In the genomic region with DNA sequence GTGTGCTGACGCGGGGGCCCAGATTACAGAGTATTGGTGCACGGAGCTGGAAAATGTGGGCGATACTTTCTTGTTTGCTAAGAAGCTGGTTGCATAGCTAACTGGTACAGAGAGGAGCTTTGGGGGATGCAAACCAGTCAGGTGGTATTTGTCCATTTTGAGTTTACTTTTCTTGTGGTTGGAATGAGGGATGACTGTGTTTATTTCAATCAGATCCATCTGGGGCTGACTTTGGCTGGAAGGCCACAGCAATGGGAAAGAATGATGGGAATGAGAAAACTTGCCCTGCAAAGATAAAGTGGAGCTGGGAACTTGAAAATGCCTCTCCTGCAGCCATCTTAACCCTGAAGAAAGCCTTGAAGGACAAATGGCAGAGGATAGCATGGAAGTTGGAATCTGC, we compare ENCODE assay signal across 13 mouse cellular contexts.
"Had no signal": no experiment of that assay in that cellular context is flagged by ENCODE, and none has a peak within 500 bp of the region (broad histone marks: within the 10 kb centered on the region; RNA-seq: fewer than 3 reads in every experiment).

No protein-coding gene starts in this region.

- DNase-seq: lung, adult 18-20 months; lung, embryonic 14.5 days; lung, postnatal 14 days; lung, postnatal 36 days; retina, postnatal 1 day; right cerebral cortex, postnatal 14 days; right cerebral cortex, postnatal 4 days; spleen, adult 18-20 months; thymus, adult 18-20 months; thymus, postnatal 14 days; thymus, postnatal 36 days had no signal

- ATAC-seq: midbrain, embryonic 13.5 days; midbrain, embryonic 15.5 days had no signal
